Mouse (Mus musculus) inflammation-experienced regulatory T-cells, adult 6 months (primary cell): Measurements from ENCODE around the gene Saa1. TPM values are rescaled to one million over a fixed set of nuclear protein-coding genes. Genes with fewer than 3 reads are reported as not detected.
"Not testable (repeated sequence)": the region's sequence is repeated elsewhere in the genome, so short reads cannot be mapped to it uniquely, and the experiment has no call there.

Source experiments
- ATAC-seq: one replicate; pipeline ENCODE4 v1.8.0; 2017
- polyA plus RNA-seq, 3 experiments: library from polyadenylated mRNA; unstranded; fragments of 100-300 nt; shearing (Covaris generic); gene quantifications; one replicate each; pipeline ENCODE4 v1.2.1; 2017

Gene Saa1
- not detected for polyA plus RNA-seq

DNA sequence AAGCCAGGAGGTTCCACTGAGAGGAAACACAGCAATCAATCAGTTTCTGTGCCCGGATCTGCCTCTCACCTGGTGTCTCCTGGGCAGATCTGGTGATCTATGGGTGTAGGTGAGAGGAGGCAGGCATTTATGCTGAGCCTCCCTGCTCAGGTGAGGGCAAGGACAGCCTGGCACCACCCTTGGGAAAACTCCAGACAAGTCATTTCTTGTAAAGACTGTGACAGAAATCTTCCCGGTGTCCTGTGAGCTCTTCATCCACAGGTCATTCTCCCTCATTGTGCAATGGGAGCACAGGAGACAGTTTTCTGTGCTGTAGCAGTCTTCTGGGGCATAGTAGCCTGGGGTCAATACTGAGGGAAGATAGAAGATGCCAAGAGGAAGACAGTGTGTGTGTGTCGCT, at the start of gene Saa1:
Gene Saa1, minus strand, starts transcription at position 101 of the 400 bp plus-strand sequence.
- ATAC-seq, result not testable (repeated sequence)

DNA sequence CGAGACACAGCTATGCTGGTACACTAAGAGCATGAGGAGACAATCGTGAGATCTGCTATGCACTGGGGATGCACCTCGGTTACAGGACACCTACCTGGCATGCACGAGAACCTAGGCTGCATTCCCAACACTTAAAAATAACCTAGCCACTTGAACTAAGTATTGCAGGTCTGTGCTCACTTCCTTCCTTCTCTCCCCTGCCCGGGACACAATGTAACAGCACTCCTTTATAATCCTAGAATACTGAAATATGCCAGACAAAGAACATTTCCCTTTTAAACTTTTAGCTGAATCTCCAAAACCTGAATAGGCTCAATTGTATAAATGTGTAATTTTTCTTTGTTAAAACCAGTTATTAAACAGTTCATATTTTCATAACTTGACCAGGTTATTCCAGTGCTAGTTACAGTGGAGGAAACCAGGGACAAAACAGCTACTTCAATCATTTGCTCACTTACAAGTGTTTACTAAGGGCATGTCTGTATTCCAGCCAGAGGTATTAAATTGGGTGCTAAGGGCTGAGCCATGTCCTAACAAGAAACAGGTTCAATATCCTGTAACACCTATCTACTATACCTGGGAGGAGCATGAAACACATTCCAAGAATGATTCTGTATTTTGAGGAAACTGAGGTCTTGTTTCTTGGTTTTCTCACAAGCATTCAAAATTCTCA, 46.5 kb upstream of the Saa1 start:
- no peak for ATAC-seq

DNA sequence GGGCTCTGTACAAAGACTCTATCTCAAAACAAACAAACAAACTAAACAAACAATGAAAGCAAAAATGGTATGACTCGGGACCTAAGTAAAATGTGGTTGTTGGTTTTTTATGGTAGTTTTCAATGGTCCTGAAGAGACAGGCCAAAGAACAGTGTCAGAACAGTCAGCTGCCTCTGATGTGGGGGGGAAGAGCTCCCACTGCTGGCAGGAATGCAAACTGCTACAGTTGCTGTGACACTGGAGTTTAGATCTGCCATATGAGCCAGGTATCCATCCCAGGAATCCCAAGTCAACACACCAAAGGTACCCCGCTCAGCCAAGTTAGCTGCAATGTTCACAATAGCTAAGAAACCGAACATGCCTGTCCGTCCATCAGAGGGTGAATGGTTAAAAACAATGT, 27.9 kb upstream of the Saa1 start:
- ATAC-seq, result peak; percentile 67

DNA sequence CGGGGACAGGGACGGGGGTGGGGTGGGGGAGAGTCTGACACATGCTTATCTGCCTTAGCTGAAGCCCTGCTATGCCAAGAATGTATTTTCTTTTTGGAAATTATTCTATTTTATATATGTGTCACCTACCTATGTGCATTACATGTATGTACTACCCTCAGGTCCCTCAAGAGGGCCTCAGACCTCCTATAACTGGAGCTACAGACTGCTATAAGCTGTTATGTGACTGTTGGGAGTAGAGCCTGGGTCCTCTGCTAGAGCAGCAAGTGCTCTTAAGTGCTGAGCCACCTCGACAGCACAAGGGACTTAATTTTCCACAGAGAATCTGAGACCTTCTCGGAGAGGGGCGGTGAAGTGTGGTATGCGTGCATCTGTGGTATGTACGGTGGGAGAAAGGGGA, 25.7 kb upstream of the Saa1 start:
- no peak for ATAC-seq

DNA sequence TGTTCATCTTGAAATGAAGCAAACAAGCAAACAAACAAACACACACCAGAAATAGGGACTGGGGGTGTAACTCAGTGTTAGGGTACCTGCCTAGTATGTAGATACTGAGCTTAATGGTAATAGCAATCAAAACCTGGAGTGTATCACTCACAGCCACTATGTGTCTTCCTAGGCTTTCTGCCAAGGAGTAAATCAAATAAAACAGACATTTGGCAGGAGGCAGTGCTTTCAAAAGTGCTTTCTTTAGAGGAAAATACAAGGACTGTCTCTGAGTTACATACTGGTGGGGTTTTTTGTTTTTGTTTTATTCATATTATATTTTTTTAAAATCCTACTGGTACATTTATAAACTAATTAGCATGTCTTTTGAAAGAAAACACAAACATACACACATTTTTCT, 24.6 kb upstream of the Saa1 start:
- ATAC-seq, result no peak

DNA sequence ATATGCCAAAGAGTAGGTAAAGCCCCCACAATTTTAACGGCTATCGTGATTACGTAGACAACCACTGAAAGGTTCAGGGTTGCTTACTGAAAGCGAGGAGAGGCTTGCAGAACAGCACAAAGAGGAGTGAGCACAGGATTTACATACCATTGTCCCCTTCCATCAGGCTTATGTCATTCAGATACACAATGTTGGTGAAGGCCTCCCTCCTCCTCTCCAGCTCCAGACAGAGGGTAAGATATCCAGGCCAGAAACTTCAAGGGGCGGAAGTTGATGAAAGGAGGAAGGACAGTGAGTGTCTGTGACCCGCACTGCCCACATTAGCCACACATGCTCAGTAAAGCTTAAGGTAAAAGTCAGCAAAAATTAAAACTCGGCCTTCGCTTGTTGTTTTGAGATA, 21.9 kb upstream of the Saa1 start:
- ATAC-seq, result no peak

DNA sequence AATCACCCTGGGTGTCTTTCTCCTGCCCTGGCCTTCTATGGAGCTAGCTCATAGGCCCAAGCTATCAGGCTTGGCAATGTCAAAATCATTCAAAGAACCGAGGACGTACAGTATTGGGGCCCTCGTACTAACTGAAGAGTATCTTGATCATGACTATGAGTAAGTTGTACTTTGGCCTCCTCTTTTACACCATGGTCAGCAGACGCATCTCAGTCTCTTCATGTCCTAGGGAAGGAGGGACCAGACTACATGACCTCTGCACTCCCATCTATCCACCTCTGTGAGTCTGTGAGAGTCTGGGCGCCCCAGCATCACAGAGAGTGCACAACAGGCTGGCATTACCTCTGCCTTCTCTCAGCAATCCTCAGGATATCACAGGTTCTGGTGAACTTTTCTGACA, 19.8 kb upstream of the Saa1 start:
- no peak for ATAC-seq

DNA sequence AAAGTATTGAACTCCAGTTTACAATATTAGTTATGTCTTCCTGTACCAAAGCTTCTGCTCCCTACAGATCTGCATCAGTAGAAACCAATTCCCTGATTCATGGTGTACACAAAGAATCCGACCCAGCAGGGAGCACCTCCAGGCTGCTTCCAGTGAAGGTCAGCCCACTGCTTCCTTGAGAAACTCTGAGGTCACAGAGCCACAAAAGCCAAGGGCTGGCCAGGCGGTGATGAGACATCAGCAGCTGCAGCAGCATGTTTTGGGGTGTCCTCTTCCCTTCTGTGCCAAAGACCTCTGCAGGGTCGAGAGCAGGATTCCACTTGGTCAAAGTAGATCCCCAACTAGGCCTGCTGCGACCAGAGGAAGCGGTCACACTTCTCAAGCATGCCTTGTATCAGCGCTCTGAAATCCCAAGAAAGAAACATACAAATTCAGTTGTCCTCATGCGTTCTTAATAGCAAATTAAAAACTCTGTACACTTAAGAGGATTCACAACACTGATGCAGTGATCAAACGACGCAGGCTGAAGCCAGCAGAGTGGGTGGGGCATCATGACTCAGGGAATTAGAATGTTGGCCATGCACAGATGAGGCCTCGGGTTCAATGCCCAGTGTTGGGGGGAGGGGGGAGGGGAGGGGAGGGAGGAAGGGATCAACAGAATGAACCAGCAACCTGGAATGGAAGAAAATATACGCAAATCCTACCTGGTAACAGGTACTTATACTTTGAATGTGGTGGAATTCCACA, 18.4 kb upstream of the Saa1 start:
- no peak for ATAC-seq

DNA sequence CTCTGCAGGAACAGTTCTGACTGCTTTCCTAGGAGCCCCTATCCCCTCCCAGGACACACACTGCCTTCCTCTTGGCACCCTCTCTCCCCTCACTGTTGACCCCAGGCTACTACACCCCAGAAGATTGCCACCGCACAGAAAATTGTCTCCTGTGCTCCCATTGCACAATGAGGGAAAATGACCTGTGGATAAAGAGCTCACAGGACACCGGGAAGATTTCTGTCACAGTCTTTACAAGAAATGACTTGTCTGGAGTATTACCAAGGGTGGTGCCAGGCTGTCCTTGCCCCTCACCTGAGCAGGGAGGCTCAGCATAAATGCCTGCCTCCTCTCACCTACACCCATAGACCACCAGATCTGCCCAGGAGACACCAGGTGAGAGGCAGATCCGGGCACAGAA, 8.7 kb upstream of the Saa1 start, which contains the start of gene Saa2:
Gene Saa2, plus strand, starts transcription at position 301 of the 400 bp plus-strand sequence.
- ATAC-seq, result no peak

DNA sequence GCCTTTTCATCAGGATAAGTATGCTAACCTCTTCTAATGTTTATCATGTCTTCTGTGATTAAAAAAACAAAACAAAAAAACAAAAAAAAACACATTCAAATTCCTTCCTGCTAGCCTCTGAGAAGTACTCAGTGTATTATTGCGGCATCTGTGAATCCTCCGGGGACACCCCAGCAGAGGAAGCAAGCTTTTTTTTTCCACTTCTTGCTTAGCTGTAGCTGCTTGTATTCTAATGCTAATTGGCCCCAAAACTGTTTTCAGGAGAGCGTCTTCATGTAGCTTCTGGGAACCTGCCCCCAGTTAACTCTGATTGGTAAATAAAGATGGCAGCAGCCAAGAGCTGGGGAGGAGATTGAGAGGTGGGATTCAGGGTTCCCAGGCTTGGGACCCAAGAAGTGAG, 5.7 kb upstream of the Saa1 start:
- ATAC-seq, result no peak

DNA sequence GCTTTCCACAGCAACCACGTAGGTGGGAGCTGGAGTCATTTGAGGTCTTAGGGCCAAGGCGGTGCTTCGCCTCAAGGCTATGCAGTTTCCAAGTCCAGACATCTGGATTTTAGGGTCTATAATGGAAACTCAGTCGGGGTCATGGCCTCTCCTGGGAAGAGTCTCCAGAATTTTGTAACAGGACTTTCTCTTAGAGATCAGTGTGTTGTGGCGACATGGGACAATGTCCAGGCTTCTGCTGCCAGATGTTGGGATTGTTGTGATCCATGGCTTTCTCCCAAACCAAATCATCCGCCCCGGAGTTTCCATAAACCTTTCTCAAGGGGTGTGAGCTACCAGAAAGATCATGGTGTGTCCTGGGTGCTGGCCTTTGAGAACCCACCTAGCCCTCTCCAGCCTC, 3.6 kb upstream of the Saa1 start:
- no peak for ATAC-seq

DNA sequence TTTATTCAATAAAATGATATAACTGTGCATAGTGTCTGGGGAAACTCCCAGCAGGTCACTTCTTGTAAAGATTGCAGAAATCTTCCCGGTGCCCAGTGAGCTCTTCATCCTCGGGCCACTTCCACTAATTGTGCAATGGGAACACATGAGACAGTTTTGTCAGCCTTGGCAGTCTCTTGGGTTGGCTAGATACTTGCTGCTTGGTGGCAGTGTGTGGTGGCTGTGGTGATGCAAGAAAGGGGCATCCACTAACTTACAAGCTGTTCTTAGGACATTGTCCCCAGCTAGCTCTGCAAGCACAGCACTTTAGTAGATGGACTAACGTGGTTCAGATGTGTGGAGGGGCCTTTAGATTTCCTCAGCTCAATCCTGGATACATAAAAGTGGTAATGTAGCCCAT, 3.0 kb upstream of the Saa1 start:
- ATAC-seq, result no peak

DNA sequence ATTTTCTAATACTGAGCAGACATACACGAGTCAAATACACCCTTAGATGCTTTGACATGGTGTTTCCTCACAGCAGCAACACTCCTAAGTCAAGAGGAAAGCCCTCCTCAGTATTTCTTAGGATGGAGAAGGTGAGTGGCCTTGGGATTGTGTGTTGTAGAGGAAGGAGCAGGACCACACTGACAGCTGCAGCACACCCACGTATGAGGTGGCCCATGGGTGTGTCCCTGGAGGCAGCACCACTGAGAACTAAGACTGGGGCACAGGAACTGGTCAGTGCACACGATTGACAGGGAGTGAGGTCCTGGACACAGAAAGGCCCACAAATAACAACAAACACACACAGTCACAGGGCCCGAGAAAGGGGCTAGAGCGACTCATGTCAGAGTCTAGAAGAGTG, 2.7 kb downstream of the Saa1 start:
- not testable (repeated sequence) for ATAC-seq

DNA sequence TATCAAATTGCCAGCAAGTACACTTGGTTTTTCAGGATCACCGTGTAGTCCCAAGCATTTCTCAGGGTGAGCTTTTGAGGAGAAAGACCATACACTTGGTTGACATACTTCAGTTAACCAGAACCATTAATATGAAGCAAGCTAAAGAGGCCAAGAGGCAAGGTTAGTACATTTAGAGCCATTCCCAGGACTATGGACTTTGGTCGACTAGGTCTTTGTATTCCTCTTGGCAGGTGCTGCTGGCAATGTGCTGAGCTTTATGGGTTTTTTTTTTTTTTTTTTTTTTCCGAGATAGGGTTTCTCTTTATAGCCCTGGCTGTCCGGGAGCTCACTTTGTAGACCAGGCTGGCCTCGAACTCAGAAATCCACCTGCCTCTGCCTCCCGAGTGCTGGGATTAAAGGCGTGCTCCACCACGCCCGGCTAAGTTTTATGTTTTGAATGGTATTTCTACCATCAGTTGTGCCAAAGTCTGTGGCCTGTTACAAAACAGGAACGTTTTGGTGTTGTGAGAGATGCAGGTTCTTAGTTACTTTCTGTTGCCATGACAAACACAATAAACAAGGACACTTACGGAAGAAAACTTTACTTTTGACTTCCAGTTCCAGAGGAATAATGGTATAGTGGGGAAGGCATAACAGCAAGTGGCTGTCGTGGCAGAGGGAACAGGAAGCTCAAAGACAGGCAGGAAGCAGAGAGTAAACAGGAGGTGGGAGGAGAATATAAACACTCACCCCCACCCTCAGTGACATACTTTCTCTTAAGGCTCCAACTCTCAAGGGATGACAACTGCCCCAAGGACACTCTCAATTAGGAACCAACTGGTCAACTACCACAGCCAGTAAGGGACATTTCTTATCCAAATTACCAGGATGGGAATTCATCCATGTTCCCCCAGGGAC, 4.0 kb downstream of the Saa1 start:
- no peak for ATAC-seq

DNA sequence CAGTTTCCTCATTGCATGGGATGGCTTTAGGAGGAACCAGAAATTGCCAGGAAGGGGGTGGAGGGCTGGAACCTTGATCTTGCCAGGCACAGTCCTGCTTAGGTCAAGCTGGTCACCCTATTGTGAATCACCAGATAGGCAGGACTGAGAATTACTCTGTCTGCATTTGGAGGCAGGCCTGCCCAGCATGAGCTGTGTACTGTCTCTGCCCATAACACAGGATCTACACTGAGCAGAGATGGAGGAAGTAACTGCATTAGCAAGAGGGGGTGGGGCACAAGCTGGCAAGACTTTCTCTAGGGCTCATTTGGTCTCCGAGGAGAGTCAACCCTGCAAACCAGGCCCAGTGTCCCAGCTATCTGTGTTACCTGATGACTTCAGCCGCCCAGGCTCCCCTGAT, 7.8 kb downstream of the Saa1 start:
- ATAC-seq, result no peak

DNA sequence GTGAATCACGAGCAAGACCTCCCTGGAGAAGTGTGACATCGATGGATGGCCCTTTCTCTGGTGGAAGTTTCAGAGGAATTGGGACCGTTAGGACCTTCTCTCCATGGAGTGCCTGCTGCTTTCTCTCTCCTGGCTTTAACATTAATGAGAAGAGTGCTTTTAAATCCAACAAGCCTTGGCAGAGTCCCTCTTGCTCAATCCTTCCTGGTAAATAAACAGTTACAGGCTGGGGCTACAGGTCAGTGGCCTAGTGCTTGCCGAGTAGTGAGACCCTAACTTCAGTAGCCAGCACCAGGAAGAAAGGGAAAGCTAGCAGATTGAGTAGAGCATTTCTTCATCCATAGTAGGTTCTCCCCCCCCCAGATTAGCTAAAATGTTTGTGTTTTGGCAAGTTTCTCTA, 10.3 kb downstream of the Saa1 start, which contains the start of gene Saa4:
Gene Saa4, minus strand, starts transcription at position 146 of the 400 bp plus-strand sequence.
- ATAC-seq, result no peak

DNA sequence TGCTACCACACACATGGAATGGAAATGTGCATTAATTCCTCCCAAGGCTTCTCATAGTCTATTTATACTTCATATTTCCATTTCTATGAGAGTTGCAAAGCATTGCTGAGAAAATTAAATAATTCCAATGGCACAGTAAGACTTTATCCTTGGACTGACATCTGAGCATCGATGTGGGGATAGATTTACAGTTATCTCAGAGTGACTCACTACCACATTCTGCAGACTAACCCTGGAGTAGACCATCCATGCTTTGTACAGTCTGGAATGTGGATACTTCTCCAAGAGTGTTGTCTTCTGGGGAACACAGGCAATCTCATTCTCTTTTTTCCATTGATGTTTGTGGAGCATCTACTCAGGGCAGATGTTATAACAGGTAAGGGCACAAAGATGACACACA, 15.2 kb downstream of the Saa1 start:
- ATAC-seq, result no peak

DNA sequence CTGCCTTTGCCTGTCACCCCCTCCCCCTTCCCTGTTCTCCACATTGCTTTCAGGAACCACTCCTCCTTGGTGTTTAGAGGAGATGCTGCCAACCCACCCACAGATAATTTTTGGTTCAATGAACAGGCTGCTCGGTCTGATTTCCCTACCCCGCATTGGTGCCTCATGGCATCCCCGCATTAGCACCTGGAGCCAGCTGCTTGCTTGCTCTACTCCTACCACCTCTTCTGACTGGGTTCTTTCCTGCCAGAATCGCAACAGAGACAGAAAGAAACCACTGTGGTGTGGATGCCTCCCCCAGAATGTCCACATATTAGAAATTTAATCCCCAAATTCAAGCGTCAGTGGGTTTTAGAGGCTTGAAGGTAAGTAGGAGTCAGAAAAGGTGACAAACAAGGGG, 18.4 kb downstream of the Saa1 start:
- no peak for ATAC-seq

DNA sequence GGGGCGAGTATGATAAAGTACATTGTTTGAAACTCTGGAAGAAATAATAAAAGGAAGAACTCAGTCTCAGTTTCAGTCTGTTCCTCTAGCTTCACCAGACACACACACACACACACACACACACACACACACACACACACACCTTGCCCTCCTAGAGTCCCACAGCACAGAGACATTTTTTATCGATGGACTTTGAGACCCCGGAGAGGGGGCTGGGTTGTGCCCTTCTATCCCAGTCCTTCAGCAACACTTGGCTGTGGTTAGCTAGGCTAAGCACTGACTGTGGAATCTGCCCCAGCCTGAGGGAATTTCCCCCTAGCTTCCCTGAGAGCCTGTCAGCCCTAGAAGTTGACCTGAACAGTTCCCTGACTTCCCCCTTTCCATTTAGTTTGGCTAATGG, 18.9 kb downstream of the Saa1 start:
- no peak for ATAC-seq

DNA sequence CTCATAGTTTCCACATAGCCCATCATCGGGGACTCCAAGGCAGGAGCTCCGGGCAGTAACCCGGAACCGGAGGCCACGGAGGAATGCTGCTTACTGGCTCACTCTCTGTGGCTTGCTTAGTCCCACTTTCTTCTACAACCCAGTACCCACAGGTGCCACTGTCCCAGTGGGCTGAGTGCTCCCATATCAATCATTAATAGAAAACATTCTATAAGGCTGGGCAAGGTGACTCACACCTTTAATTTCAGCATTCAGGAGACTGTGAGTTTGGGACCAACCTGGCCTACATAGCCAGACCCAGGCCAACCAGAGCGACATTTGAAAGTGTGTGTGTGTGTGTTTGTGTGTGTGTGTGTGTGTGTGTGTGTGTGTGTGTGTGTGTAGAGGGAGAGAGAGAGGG, 19.4 kb downstream of the Saa1 start:
- ATAC-seq, result no peak

DNA sequence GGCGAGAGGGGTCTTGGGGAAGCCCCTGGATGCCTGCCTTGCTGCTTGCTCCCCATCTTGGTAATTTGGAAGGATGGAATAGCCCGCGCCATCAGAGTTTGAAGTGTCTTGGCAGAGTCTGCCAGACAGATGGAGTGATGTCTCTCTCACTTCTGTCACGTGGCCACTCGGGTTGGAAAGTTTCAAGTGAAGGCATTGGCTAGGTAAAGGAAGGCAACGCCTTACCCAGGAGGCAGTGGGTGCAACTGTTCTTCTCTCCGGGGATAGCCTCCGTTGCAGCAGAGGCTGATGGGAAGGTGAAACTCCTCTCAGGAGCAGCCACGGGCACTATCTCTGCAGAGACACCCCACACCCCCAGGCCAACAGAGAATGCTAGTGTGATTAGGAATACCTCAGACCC, 22.3 kb downstream of the Saa1 start:
- ATAC-seq, result no peak

DNA sequence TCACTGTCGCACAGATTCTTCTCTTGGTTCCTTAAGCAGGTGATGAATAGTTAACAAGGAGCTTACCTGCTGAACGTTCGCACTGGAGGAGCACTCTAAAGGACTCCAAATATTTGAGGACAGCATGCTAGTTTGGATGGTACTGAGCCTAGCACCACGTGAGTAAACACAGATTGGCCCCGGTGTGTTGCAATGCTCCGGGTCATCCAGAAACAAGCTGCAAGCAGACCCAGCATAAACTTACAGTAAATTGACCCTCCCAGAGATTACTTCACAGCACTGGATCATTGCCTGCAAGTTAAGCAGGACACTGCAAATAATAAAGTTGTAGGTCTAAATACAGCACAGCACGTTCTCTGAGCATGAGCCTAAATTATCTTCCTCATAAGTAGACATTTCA, 23.3 kb downstream of the Saa1 start:
- ATAC-seq, result no peak

DNA sequence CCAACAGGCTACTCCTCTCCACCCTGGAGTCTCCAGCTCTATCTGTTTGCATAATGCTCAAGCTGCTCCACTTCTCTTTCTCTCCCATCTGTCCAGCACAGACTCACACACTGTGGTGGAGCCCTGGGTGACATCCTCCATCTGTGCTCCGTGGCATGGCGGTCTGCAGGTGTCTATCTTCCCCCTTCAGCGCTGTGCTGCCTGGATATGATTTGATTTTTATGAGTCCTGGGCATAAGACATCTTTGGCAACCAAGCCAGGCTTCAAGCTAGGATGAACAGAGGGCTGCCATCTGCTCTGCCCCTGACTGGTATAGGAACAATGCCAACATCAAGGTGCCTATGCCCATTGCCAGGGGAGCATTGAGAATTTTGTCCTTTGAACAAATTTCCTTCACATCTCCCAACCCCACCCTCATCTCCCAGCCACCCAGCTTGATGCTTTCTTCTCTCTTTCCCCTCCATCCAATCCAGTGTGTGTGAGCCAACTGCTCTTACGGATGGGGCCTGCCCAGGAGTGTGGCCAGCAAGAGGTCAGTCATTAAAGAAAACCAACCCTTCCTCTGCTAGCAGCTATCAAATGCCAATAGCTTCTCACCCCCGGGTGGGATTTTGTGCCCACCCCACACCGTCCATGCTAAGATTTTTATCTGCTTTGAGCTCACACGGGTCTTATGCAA, 24.0 kb downstream of the Saa1 start:
- no peak for ATAC-seq
